Mouse (Mus musculus) natural killer cell, adult 2 months (primary cell): ENCODE measurements around the gene Slc41a2.
"Not testable (repeated sequence)": the region's sequence is repeated elsewhere in the genome, so short reads cannot be mapped to it uniquely, and the experiment has no call there.

ENCODE experiments used
- DNase-seq, 2 experiments: peaks; one replicate each; pipeline ENCODE4 v3.0.0; 2022; ENCODE audit warnings: low spot score in 2 of 2

Gene Slc41a2

DNA sequence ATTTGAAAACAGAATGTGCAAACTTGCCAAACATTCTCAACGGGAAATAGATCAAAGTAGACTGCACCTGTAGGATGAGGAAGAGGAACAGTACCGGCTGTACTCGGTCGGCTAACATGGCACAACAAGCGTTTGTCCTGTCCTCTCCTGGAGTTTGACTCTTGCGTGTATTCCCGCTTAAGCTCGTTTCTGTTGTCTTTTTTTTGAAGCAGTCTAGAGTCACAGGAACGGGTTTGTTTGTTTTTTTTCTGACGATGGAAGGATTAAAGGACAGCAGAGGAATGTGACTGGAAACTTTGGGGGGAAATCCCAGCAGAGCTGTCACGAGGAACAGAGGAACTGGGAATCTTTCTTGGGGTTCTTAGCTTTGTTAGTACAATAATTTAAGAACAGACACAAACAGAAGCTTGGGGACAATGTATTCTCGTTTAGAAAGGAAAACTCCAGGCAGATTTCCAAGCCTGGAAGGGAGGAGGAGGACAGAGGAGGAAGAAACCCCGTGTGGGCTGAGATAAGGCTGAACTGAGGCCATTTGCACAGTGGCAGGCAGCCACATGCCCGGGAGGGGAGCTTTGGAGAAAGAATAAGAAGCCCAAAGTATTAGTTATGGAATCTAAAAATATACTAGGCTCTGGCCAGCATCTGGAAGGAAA lies 16.1 kb upstream of the Slc41a2 start:
- no peak for DNase-seq

- DNase-seq = not testable (repeated sequence)
Observed at GRCm38 (mm10) chr10:83351779-83352178, 14.1 kb upstream of the Slc41a2 start.

DNA sequence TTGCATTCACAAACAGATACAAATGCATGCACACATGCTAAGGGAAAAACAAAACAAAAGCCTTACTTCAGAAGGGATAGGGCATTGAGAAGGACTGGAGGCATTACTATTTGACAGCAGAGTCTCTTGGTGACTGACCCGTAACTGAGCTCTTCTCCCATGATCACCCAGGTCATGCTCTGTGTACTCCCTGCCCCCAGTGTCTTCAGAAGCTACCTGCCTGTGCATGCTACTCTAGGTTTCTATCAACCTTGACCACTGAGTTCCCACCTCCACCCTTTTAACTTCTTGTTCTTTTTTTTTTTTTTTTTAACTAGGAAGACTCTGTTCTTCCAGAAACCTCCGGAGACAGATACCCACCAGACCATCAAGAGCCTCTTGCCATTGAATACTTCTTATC lies 13.0 kb upstream of the Slc41a2 start:
- no peak for DNase-seq

DNA sequence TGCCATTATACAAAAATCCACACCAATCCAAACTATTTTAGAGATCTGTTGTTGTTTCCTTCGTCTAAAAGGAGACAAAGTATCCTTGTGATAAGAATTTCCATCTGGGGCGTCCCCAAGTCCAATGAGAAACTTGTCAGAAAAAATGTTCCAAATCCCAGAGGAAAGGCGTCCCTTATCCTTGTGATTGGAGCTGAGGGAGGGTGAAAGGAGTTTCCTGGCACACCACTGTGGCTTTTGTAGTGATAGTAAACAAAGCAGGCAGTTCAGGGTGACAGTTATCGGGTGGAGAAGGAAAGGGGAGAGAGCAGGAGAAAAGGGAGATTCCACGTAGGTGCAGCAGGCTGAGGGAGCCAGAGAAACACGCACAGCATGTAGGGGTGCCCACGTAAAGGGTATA lies 9.8 kb upstream of the Slc41a2 start:
- DNase-seq = no peak

DNA sequence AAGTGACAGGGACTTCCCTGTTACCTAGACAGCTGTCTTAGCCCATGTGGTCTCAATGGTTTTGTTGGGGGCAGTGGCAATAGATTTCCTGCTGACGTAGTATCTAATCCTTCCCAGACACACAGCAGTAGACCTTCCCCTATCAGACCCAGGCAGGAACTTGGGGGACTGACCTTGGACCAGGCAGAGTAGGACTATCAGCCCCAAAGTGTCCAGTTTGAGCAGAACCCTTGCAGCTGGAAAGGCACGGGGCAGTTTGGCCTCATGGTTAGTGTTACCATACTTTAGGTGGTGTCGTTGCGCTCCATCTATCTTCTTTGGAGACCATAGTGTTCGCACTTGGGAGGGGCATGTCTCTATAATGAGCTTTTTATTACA lies 8.7 kb upstream of the Slc41a2 start:
- no peak for DNase-seq

DNA sequence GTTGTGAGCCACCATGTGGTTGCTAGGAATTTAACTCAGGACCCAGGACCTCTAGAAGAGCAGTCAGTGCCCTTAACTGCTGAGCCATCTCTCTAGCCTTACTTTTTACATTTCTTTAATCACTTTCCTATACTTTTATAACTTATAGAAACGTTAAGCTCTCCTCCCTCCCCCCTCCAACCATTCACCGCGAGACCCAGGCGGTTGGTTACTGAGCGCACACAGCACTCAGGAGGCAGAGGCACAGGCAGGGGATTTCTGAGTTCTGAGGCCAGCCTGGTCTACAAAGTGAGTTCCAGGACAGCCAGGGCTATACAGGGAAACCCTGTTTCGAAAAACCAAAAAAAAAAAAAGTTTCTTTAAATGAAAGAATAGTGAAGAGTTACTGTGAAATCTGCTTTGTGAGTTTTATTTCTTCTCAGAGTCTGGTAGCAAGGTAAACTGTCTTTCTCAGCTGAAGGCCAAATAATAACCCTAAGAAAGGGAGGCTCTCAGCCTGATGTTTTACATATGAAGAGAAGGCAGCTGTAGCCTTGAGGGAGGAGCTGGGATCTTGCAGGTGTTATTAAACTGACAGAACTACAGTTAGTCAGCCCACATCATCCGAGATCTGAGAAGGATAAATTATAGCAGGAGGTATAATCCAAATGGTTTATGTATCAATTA lies 8.1 kb upstream of the Slc41a2 start:
- DNase-seq = no peak

DNA sequence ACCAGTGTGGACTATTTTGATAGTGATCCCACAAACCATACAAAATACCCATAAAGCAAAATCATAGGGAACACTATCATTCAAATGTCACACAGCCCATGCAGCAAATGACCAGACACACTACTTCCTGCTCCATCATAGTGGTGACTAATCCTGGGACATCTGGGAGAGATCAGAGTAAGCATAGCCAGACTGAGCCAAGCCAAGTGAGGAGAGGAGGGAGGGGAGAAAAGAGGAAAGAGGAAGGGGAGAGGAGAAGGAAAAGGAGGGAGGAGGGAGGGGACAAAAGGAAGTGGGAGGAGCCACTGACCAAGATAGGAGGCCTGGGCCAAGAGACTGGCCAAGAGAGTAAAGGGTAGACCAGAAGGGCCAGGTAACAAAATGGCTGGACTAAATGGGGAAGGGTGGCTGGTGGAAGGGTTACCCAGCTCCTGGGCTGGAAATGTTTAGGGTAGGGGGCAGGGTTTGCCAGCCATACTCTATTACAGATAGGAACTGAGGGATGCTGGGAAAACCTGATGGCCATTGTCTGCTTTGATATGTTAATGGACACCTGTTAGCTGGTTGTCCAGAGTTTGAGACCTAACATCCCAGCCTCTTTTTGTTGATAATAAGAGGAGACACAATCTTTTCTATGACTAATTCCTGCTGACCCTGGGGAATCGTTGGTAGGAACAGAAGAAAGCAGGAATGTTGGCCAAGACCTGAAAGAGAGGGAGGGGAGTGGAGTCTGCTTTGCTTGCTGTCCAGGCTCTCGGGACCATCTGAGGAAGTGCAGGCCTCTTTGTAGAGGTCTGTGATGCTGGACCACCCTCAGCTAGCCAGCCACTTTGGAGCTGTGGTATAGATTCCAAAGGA lies 6.4 kb upstream of the Slc41a2 start:
- no peak for DNase-seq

DNA sequence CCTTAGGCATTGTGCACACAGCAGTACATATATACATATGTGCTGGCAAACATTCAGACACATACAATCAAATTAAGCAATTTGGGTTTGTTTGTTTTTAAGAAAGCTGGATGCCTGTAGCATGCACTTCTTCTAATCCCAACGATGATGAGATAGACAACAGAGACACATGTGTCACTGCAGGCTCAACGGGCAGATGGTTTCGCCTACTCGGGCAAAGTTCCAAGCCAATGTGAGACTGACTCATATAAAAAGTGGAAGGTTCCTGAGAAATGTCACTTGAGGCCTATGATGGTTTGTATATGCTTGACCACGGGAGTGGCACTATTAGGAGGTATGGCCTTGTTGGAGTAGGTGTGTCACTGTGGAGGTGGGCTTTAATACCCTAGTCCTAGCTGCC lies 5.5 kb upstream of the Slc41a2 start:
- no peak for DNase-seq

DNA sequence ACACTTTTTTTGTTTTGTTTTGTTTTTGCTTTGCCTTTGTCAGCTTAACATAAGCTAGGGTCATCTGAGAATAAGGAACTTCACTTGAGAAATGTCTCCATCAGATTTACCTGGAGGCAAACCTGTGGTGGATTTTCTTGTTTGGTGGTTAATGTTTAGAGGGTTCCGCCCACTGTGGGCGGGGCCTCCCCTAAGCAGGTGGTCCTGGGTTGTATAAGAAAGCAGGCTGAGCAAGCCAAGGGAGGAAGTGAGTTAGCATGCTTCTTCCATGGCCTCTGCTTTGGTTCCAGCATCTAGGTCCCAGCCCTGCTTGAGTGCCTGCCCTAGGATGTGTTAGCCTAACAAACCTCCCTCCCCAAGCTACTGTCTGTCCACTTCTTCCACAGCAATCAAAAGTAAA lies 3.5 kb upstream of the Slc41a2 start:
- DNase-seq = no peak

GRCm38 (mm10) chr10:83337971-83338598 lies 403 bp upstream of the Slc41a2 start:
- no peak for DNase-seq

- DNase-seq = peak; percentile 43 to 61
Observed at GRCm38 (mm10) chr10:83336336-83336735, 1.3 kb downstream of the Slc41a2 start.

GRCm38 (mm10) chr10:83332581-83332980 lies 5.1 kb downstream of the Slc41a2 start:
- DNase-seq = peak in 1 of 2 experiments; percentile 16

DNA sequence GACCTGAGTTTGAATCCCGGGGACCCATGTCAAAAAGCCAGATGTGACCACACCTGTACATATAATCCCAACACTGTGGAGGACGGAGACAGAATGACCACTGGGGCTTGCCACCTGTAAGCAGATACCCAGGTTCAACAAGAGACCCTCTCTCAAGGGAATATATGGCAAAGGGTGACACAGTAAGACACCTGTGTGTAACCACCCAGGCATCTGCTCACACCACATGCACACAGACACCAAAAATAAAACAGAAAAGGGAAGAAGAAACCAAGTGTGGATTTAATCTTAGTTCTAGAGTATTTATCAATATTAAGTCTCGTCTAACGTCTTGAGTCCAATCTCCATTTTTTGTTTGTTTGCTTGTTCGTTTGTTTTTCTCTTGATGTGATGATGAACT lies 5.9 kb downstream of the Slc41a2 start:
- peak in 1 of 2 experiments; percentile 29 for DNase-seq

DNA sequence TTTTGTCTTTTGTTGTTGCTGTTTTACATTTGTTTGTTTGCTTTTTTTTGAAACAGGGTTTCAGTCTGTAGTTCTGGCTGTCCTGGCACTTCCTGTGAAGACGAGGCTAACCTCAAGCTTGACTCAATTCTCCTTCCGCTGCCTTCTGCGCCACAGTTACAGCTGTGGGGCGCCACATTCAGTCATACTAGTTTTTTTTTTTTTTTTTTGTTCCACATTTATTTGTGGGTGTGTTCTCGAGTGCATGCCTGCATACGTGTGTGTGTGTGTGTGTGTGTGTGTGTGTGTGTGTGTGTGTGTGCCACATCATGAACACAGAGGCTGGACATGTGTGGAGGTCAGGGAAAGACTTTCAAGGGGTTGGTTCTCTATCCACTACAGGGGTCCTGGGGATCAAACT lies 7.3 kb downstream of the Slc41a2 start:
- peak; percentile 60 to 68 for DNase-seq

- no peak for DNase-seq
Observed at GRCm38 (mm10) chr10:83328791-83329190, 8.9 kb downstream of the Slc41a2 start.

- DNase-seq = no peak
Observed at GRCm38 (mm10) chr10:83326648-83327285, 10.9 kb downstream of the Slc41a2 start.

DNA sequence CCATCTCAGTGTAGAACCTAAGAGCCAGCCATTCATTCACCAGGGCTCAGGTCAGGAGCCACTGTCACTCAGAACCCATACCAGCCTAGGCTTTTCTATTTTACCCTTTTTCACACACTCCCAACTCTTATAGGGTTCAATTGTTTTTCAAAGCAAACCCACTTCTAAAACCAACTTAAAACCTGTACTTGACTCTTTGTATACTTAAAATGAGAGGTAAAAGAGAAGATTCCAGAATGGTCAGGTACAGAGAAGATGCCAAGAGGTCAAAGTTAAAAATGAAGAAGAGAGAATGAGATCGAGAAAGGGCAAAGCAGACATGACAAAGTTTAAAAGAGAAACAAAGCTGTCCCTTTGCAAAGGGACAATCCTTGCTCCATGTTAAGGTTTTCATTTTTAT lies 11.8 kb downstream of the Slc41a2 start:
- no peak for DNase-seq

GRCm38 (mm10) chr10:83324871-83325270 lies 12.8 kb downstream of the Slc41a2 start:
- no peak for DNase-seq

DNA sequence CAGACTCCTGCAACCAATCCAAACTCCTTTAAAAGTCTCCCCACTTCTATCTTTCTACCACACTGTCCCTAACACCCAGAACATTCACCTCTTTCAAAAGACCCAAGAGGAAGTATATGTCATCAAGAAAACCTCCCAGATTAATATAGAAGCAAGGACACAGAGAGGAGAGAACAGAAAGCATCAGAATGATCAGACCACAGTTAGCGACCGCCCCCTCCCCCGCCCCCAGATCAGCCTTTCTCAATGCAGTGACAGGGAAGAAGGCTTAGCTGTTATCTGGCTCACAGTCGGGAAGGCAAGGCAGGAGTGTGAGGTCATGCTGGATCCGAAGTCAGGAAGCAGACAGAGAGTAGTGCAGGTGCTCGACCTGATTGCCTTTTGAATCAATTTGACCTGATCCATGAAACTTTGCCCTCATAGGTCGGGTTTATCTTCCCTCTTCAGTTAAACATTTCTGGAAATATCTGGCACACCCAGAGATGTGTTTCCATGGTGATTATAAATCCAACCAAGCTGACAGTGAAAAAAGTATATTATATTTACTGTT lies 15.1 kb downstream of the Slc41a2 start:
- no peak for DNase-seq

DNA sequence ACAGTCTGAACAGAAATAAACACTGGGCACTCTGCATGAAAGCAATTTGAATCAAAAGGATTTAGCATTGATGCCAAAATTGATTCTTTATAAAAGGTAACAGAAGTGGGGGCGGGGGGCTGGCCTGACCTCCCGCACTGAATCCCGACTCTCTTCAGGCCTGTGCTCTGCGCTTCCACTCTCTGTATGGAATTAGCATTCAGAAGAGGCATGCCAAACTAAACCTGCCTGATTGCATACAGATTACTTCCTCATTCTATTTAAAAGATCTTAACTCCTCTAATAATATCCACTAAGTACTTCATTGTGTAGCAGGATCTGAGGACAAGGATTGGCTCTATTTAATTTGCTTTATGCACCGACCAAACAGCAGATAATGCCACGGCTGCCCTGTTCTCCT lies 16.2 kb downstream of the Slc41a2 start:
- no peak for DNase-seq

DNA sequence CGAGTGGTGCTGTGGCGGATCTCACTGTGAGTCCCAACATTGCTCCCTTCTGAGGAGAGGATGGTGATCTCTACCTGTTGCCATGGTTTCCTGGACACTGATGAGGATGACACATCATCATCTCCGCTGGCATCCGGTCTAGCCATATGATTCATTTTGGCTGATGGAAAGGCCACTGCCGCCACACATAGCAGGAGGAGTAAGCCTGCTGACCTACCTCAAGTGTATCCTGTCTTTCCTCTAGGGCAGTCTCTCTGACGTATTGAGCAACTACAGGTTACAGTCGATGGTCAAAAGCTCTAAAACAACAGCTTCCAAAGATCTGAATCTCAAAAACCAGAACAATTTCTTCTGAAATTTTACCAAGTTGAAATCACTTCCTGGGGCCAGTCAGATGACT lies 16.8 kb downstream of the Slc41a2 start:
- no peak for DNase-seq

- DNase-seq = no peak
Observed at GRCm38 (mm10) chr10:83320396-83320795, 17.3 kb downstream of the Slc41a2 start.
